Mouse (Mus musculus): ENCODE measurements at regions not wholly inside any gene's neighbourhood (a gene's known extent, or its start where the extent isn't known, plus 50 kb on each side); places are given as distances from the start of the nearest gene placed in this dataset.

DNA sequence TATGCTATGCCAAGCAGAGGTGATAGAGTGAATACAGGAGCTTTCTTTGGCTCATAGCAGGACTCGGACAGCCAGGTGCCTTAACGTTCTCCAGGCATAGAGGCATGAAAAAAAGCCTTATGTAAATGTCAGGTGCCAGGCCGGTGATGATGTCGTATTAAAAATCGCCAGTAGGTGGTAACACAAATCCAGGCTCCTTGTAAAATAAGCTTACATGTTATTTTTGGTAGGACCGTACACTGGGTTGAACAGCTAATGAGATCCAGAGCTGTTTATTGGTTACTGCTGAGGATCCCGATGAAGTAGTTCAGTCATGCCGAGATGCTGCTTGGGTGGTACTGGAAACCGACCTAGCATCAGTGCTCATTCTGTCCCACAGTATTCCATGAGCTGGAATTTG lies 133.1 kb upstream of the Tars start:
- TF ChIP-seq CTCF (IDR thresholded peaks at IDR 0.05) = peak; percentile 41
- no peak for TF ChIP-seq POLR2A (IDR thresholded peaks at IDR 0.05; ENCODE audit: insufficient read depth, low read depth, low read length)
